Mouse (Mus musculus) hindbrain, postnatal 0 days (tissue): ENCODE results near the gene Pik3ip1. TPM values are rescaled to one million over a fixed set of nuclear protein-coding genes. Genes with fewer than 3 reads are reported as not detected.

Source experiments
- ATAC-seq: fragments of 200-750 bp; cut with Nextera tagmentation; 2 replicates; pipeline ENCODE4 v1.8.0; 2017; ENCODE audit warnings: mild to moderate bottlenecking, moderate TSS enrichment, moderate library complexity
- DNase-seq: peaks from one replicate; pipeline ENCODE4 v3.0.0-alpha.2; 2015; ENCODE audit warnings: low spot score
- H3K27ac ChIP-seq: fragments of 300-500 bp; sonication (generic); 2 replicates; pipeline ENCODE4 v1.5.1; 2014; ENCODE audit warnings: mild to moderate bottlenecking
- H3K27me3 ChIP-seq: fragments of 300-500 bp; sonication (generic); 2 replicates; pipeline ENCODE4 v1.6.1; 2014; ENCODE audit warnings: low read length, mixed read lengths; ENCODE audit not compliant: insufficient read depth
- H3K36me3 ChIP-seq: fragments of 300-500 bp; sonication (generic); 2 replicates; pipeline ENCODE4 v1.6.1; 2014; ENCODE audit warnings: low read length, mixed read lengths; ENCODE audit not compliant: insufficient read depth
- H3K4me1 ChIP-seq: fragments of 300-500 bp; sonication (generic); 2 replicates; pipeline ENCODE4 v1.6.1; 2014; ENCODE audit warnings: antibody characterized with exemption, low read length, mixed read lengths; ENCODE audit not compliant: insufficient read depth
- H3K4me2 ChIP-seq: fragments of 300-500 bp; sonication (generic); 2 replicates; pipeline ENCODE4 v1.6.1; 2014; ENCODE audit warnings: low read depth, mild to moderate bottlenecking, low read length, moderate library complexity, mixed read lengths
- H3K4me3 ChIP-seq: fragments of 300-500 bp; sonication (generic); 2 replicates; pipeline ENCODE4 v1.5.1; 2014; ENCODE audit warnings: low read length
- H3K9ac ChIP-seq: fragments of 300-500 bp; sonication (generic); replicated peaks from 2 replicates; pipeline ENCODE4 v1.6.1; 2014; ENCODE audit warnings: mild to moderate bottlenecking, low read length, moderate library complexity, mixed read lengths
- H3K9me3 ChIP-seq: fragments of 300-500 bp; sonication (generic); 2 replicates; pipeline ENCODE4 v1.6.1; 2016; ENCODE audit warnings: low read length, mixed read lengths
- CTCF ChIP-seq: IDR thresholded peaks from 2 replicates; pipeline ENCODE4 v1.5.1; 2016; ENCODE audit warnings: antibody characterized with exemption, control low read depth, low read depth
- WGBS: fragments of 180-500 bp; shearing (Covaris S2); extraction: QIAGEN DNeasy Blood & Tissue Kit; methylation state at CpG from one replicate; pipeline ENCODE4 v1.1.7; 2014; 5-methylcytosine and 5-hydroxymethylcytosine counted together
- polyA plus RNA-seq: library from polyadenylated mRNA; unstranded; fragments of >200 nt; fragmentation: Nextera tagmentation; extraction: Ambion mirVana; gene quantifications from 2 replicates; pipeline ENCODE4 v1.2.1, GENCODE M21; 2015
- total RNA-seq: library from RNA; depleted of rRNA; stranded (reverse); fragments of >200 nt; gene quantifications from 2 replicates; pipeline ENCODE4 v1.2.3, GENCODE M21; 2014

The Pik3ip1 gene
- total and polyA plus RNA-seq, 2 experiments from 2014 or later: 40.9 to 45.4 TPM

- Histone ChIP-seq H3K9me3 (no peaks in the 10 kb centered on the region), H3K4me3 (peak overlapping the region; percentile 63), H3K36me3 (peaks cover 12% of the 10 kb centered on the region), H3K27ac (peak overlapping the region; percentile 92), H3K4me1 (0 out of 2 replicates have a peak, but pooled peaks cover 8% of the 10 kb centered on the region), H3K9ac (peak overlapping the region; percentile 82), H3K27me3 (no peaks in the 10 kb centered on the region), H3K4me2 (peak overlapping the region; percentile 98)
- peak; percentile 95 for DNase-seq
- peak; percentile 70 for ATAC-seq
- WGBS: 1% methylated on average over 9 of the region's 9 CpGs
- TF ChIP-seq CTCF: peak; percentile 66
These were observed 365 bp downstream of the Pik3ip1 start for GRCm38 (mm10) chr11:3330566-3330965.

GRCm38 (mm10) chr11:3330991-3331750, 970 bp downstream of the Pik3ip1 start:
- H3K9ac ChIP-seq: peak overlapping the region; percentile 82

GRCm38 (mm10) chr11:3331756-3332642, 1.8 kb downstream of the Pik3ip1 start:
- peak overlapping the region; percentile 82 for H3K9ac ChIP-seq
- no peaks in the 10 kb centered on the region for H3K9me3 ChIP-seq
- ATAC-seq: peak; percentile 97
- no peaks in the 10 kb centered on the region for H3K27me3 ChIP-seq
- 0 out of 2 replicates have a peak, but pooled peaks cover 12% of the 10 kb centered on the region for H3K4me1 ChIP-seq
- H3K4me2 ChIP-seq: peak overlapping the region; percentile 98
- peak overlapping the region; percentile 63 for H3K4me3 ChIP-seq
- DNase-seq: peak; percentile 96
- H3K36me3 ChIP-seq: peaks cover 12% of the 10 kb centered on the region
- peak; percentile 46 for TF ChIP-seq CTCF
- H3K27ac ChIP-seq: peak overlapping the region; percentile 92
- under 1% methylated on average over 75 of the region's 75 CpGs for WGBS

More at GRCm38 (mm10) chr11:3330991-3331750, 970 bp downstream of the Pik3ip1 start:
- no peak for TF ChIP-seq CTCF
- Histone ChIP-seq H3K4me1 (0 out of 2 replicates have a peak, but pooled peaks cover 8% of the 10 kb centered on the region), H3K27ac (peak overlapping the region; percentile 92), H3K27me3 (no peaks in the 10 kb centered on the region), H3K36me3 (peaks cover 12% of the 10 kb centered on the region), H3K4me3 (peak overlapping the region; percentile 63), H3K4me2 (peak overlapping the region; percentile 98), H3K9me3 (no peaks in the 10 kb centered on the region)
- ATAC-seq (no peak), DNase-seq (peak; percentile 50)
- WGBS: under 1% methylated on average over 14 of the region's 14 CpGs

GRCm38 (mm10) chr11:3333111-3333695, 3.0 kb downstream of the Pik3ip1 start:
- Histone ChIP-seq H3K9me3 (no peaks in the 10 kb centered on the region), H3K27me3 (no peaks in the 10 kb centered on the region), H3K36me3 (peaks cover 12% of the 10 kb centered on the region), H3K4me1 (peaks cover 22% of the 10 kb centered on the region), H3K27ac (peak overlapping the region; percentile 28; the same call in 1 of the 2 replicates), H3K9ac (no peak overlapping the region), H3K4me3 (no peak overlapping the region), H3K4me2 (no peak overlapping the region; the same call in 1 of the 2 replicates)
- WGBS: 89% methylated on average over 11 of the region's 11 CpGs
- ATAC-seq (no peak), DNase-seq (no peak)
- TF ChIP-seq CTCF: no peak

- H3K27ac ChIP-seq: no peak overlapping the region
- no peaks in the 10 kb centered on the region for H3K9me3 ChIP-seq
- ATAC-seq (no peak), DNase-seq (no peak)
- H3K9ac ChIP-seq: no peak overlapping the region
- no peak overlapping the region for H3K4me3 ChIP-seq
- H3K4me1 ChIP-seq: peaks cover 22% of the 10 kb centered on the region
- H3K27me3 ChIP-seq: no peaks in the 10 kb centered on the region
- no peak for TF ChIP-seq CTCF
- 91% methylated on average over 11 of the region's 11 CpGs for WGBS
- no peak overlapping the region for H3K4me2 ChIP-seq
- peaks cover 12% of the 10 kb centered on the region for H3K36me3 ChIP-seq
These were observed 4.0 kb downstream of the Pik3ip1 start for GRCm38 (mm10) chr11:3334141-3334710.

- Histone ChIP-seq H3K4me3 (no peak overlapping the region), H3K9ac (no peak overlapping the region), H3K4me1 (peaks cover 22% of the 10 kb centered on the region), H3K36me3 (peaks cover 12% of the 10 kb centered on the region), H3K27ac (no peak overlapping the region), H3K9me3 (no peaks in the 10 kb centered on the region), H3K4me2 (no peak overlapping the region), H3K27me3 (no peaks in the 10 kb centered on the region)
- TF ChIP-seq CTCF: no peak
- DNase-seq (no peak), ATAC-seq (no peak)
- WGBS: 50% methylated on average over 9 of the region's 9 CpGs
These were observed 4.6 kb downstream of the Pik3ip1 start for GRCm38 (mm10) chr11:3334711-3335316.
